Mouse (Mus musculus) kidney, postnatal 0 days (tissue): ENCODE measurements around the gene Lrsam1. TPM values are rescaled to one million over a fixed set of nuclear protein-coding genes. Genes with fewer than 3 reads are reported as not detected.

Experiments
- ATAC-seq: fragments of 200-750 bp; cut with Nextera tagmentation; replicated peaks from 2 replicates; pipeline ENCODE4 v1.8.0; 2017; ENCODE audit warnings: low read depth, moderate number of reproducible peaks, moderate TSS enrichment, moderate library complexity; ENCODE audit not compliant: low FRiP score
- DNase-seq: peaks from one replicate; pipeline ENCODE4 v3.0.0-alpha.2; 2016; ENCODE audit warnings: low spot score
- H3K27ac ChIP-seq: fragments of 300-500 bp; sonication (generic); 2 replicates; pipeline ENCODE4 v1.5.1; 2014; ENCODE audit warnings: mild to moderate bottlenecking
- H3K27me3 ChIP-seq: fragments of 300-500 bp; sonication (generic); 2 replicates; pipeline ENCODE4 v1.6.1; 2014; ENCODE audit warnings: low read length, mixed read lengths; ENCODE audit not compliant: insufficient read depth
- H3K36me3 ChIP-seq: fragments of 300-500 bp; sonication (generic); 2 replicates; pipeline ENCODE4 v1.6.1; 2014; ENCODE audit warnings: low read length, mixed read lengths; ENCODE audit not compliant: insufficient read depth
- H3K4me1 ChIP-seq: fragments of 300-500 bp; sonication (generic); replicated peaks from 2 replicates; pipeline ENCODE4 v1.6.1; 2014; ENCODE audit warnings: antibody characterized with exemption, low read length, mixed read lengths; ENCODE audit not compliant: insufficient read depth
- H3K4me2 ChIP-seq: fragments of 300-500 bp; sonication (generic); 2 replicates; pipeline ENCODE4 v1.6.1; 2014; ENCODE audit warnings: mild to moderate bottlenecking, low read length, moderate library complexity, mixed read lengths
- H3K4me3 ChIP-seq: fragments of 300-500 bp; sonication (generic); replicated peaks from 2 replicates; pipeline ENCODE4 v1.5.1; 2014; ENCODE audit warnings: low read depth, low read length
- H3K9ac ChIP-seq: fragments of 300-500 bp; sonication (generic); 2 replicates; pipeline ENCODE4 v1.6.1; 2014; ENCODE audit warnings: low read depth, low read length
- H3K9me3 ChIP-seq: fragments of 300-500 bp; sonication (generic); replicated peaks from 2 replicates; pipeline ENCODE4 v1.6.1; 2016; ENCODE audit warnings: low read length, inconsistent platforms, mixed read lengths
- CTCF ChIP-seq: IDR thresholded peaks from 2 replicates; pipeline ENCODE4 v1.5.1; 2016; ENCODE audit warnings: antibody characterized with exemption, low read depth, mild to moderate bottlenecking, moderate library complexity
- WGBS: fragments of 180-500 bp; shearing (Covaris S2); extraction: QIAGEN DNeasy Blood & Tissue Kit; methylation state at CpG from one replicate; pipeline ENCODE4 v1.1.7; 2014; 5-methylcytosine and 5-hydroxymethylcytosine counted together
- polyA plus RNA-seq: library from polyadenylated mRNA; unstranded; fragments of >200 nt; fragmentation: Nextera tagmentation; extraction: Ambion mirVana; gene quantifications from 2 replicates; pipeline ENCODE4 v1.2.1, GENCODE M21; 2015

The Lrsam1 gene
- polyA plus RNA-seq, 1 experiment from 2014 or later = 9.0 TPM

- WGBS = 47% methylated on average over 8 of the region's 8 CpGs
Observed at GRCm38 (mm10) chr2:32957344-32957743, 4.1 kb downstream of the Lrsam1 start.

DNA sequence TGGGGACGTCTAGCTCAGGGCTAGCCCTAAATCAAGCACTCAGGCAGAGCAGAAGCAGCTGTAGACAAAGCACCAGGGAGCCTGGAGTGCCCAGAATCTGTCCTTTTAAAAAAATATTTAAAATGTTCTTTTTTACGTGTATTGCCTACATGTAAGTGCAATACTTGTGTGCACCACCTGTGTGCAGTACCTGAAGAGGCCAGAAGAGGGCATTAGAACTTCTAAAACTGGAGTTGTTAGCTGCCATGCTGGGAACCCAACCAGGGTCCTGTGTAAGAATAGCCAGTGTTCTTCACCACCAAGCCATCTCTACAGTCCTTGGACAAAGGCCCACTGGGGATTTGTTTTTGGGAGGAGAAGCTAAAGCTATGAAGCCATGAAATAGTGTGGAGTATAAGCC, 6.8 kb downstream of the Lrsam1 start:
- DNase-seq (no peak), ATAC-seq (no peak)
- TF ChIP-seq CTCF = peak; percentile 30; the same call in 1 of the 2 replicates
- Histone ChIP-seq H3K9ac (no peak overlapping the region), H3K36me3 (peaks cover 24% of the 10 kb centered on the region), H3K4me2 (no peak overlapping the region), H3K4me3 (no peak overlapping the region), H3K4me1 (no peaks in the 10 kb centered on the region), H3K27ac (no peak overlapping the region), H3K27me3 (no peaks in the 10 kb centered on the region), H3K9me3 (no peaks in the 10 kb centered on the region)
- 94% methylated on average over 2 of the region's 2 CpGs for WGBS

More at GRCm38 (mm10) chr2:32957344-32957743, 4.1 kb downstream of the Lrsam1 start:
- no peaks in the 10 kb centered on the region for H3K9me3 ChIP-seq
- peak; percentile 44 for DNase-seq
- no peaks in the 10 kb centered on the region for H3K27me3 ChIP-seq
- no peak for ATAC-seq
- H3K9ac ChIP-seq = no peak overlapping the region
- H3K36me3 ChIP-seq = peaks cover 23% of the 10 kb centered on the region
- H3K4me3 ChIP-seq = no peak overlapping the region
- no peak overlapping the region for H3K27ac ChIP-seq
- no peak overlapping the region for H3K4me2 ChIP-seq
- TF ChIP-seq CTCF = peak; percentile 48
- H3K4me1 ChIP-seq = peaks cover 8% of the 10 kb centered on the region; the same call in 1 of the 2 replicates

DNA sequence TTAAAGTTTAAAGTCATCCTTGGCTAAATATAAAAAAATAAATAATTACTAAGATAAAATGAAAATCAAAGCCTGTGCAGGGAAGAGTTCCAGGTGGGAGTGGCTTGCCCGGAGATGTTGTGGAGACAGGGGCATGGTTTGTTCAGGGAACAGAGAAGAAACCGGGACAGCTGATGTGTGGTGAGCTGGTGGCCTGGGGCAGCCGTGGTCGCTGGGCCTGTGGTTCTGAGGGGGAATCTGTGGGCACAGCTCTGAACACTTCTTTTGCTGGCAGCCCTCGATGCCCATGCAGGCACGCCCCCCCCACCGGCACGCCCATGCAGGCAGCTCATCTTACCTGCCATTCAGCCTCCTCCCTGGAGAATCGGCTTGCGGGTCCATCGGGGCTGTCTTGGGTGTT, 14.0 kb downstream of the Lrsam1 start:
- ATAC-seq (no peak), DNase-seq (no peak)
- TF ChIP-seq CTCF = no peak
- Histone ChIP-seq H3K4me3 (no peak overlapping the region), H3K9ac (0 out of 2 replicates have a peak overlapping the region, but pooled peaks have one; percentile 8), H3K9me3 (no peaks in the 10 kb centered on the region), H3K27ac (no peak overlapping the region), H3K36me3 (peaks cover 22% of the 10 kb centered on the region; the same call in 1 of the 2 replicates), H3K27me3 (no peaks in the 10 kb centered on the region), H3K4me2 (no peak overlapping the region), H3K4me1 (no peaks in the 10 kb centered on the region)
- WGBS = 89% methylated on average over 11 of the region's 11 CpGs

DNA sequence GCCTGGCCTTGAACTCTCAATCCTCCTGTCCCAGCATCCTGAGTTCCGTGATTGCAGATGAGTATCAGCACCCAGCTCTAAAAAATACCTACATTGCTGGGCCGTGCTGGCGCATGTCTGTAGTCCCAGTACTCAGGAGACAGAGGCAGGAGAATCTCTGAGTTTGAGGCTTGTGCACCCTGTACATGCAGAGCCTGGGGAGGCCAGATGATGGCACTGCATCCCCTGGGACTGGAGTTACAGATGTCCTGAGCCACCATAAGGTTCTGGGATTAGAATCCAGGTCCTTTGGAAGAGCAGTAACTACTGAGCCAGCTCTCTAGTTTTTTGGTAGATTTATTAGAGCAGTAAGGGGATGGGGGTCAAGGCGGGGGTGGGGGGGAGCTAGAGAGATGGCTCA, 20.9 kb downstream of the Lrsam1 start:
- Histone ChIP-seq H3K4me1 (no peaks in the 10 kb centered on the region), H3K36me3 (peaks cover 26% of the 10 kb centered on the region)

GRCm38 (mm10) chr2:32939418-32939817, 22.0 kb downstream of the Lrsam1 start:
- no peak overlapping the region for H3K9ac ChIP-seq
- peak; percentile 71 for TF ChIP-seq CTCF
- no peak overlapping the region for H3K4me3 ChIP-seq
- peak; percentile 58 for DNase-seq
- H3K4me2 ChIP-seq = no peak overlapping the region
- H3K4me1 ChIP-seq = no peaks in the 10 kb centered on the region
- H3K27ac ChIP-seq = no peak overlapping the region
- ATAC-seq = no peak
- H3K36me3 ChIP-seq = peaks cover 18% of the 10 kb centered on the region
- WGBS = 73% methylated on average over 5 of the region's 5 CpGs
- no peaks in the 10 kb centered on the region for H3K27me3 ChIP-seq
- H3K9me3 ChIP-seq = no peaks in the 10 kb centered on the region

More for the DNA sequence above, 20.9 kb downstream of the Lrsam1 start:
- Histone ChIP-seq H3K4me3 (no peak overlapping the region), H3K9me3 (no peaks in the 10 kb centered on the region), H3K27me3 (no peaks in the 10 kb centered on the region), H3K9ac (no peak overlapping the region), H3K27ac (no peak overlapping the region), H3K4me2 (no peak overlapping the region)
- 93% methylated on average over 4 of the region's 4 CpGs for WGBS
- ATAC-seq = no peak
- DNase-seq = no peak
- TF ChIP-seq CTCF = peak; percentile 17; the same call in 1 of the 2 replicates

- Histone ChIP-seq H3K4me2 (no peak overlapping the region), H3K27me3 (no peaks in the 10 kb centered on the region), H3K27ac (no peak overlapping the region), H3K36me3 (peaks cover 22% of the 10 kb centered on the region), H3K4me3 (no peak overlapping the region), H3K9ac (no peak overlapping the region), H3K4me1 (no peaks in the 10 kb centered on the region), H3K9me3 (no peaks in the 10 kb centered on the region)
- WGBS = 92% methylated on average over 5 of the region's 5 CpGs
- DNase-seq = no peak
- no peak for ATAC-seq
- no peak for TF ChIP-seq CTCF
Observed at GRCm38 (mm10) chr2:32938741-32939140, 22.7 kb downstream of the Lrsam1 start.

DNA sequence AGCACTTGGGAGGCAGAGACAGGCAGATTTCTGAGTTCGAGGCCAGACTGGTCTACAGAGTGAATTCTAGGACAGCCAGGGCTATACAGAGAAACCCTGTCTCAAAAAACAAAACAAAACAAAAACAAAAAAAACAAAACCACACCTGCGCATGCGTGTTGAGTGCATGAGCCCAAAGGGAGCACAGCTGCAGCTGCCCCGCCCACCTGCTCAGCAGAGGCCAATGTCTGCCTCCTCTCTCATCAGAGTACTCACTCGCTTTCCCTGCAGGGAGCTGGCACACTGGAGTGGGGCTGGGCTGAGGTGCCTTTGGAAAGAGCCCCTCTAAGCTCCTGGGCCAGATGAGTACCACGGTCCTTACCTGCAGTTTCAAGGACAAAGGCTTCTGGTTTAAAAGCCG, 29.7 kb downstream of the Lrsam1 start:
- no peak overlapping the region for H3K27ac ChIP-seq

More for the DNA sequence above, 29.7 kb downstream of the Lrsam1 start:
- Histone ChIP-seq H3K36me3 (0 out of 2 replicates have a peak, but pooled peaks cover 10% of the 10 kb centered on the region), H3K9me3 (no peaks in the 10 kb centered on the region), H3K9ac (no peak overlapping the region), H3K27me3 (no peaks in the 10 kb centered on the region), H3K4me3 (no peak overlapping the region), H3K4me2 (no peak overlapping the region), H3K4me1 (no peaks in the 10 kb centered on the region)
- ATAC-seq (no peak), DNase-seq (no peak)
- no peak for TF ChIP-seq CTCF
- 70% methylated on average over 7 of the region's 7 CpGs for WGBS
